Mouse (Mus musculus): ENCODE measurements at regions not wholly inside any gene's neighbourhood (a gene's known extent, or its start where the extent isn't known, plus 50 kb on each side); places are given as distances from the start of the nearest gene placed in this dataset.

DNA sequence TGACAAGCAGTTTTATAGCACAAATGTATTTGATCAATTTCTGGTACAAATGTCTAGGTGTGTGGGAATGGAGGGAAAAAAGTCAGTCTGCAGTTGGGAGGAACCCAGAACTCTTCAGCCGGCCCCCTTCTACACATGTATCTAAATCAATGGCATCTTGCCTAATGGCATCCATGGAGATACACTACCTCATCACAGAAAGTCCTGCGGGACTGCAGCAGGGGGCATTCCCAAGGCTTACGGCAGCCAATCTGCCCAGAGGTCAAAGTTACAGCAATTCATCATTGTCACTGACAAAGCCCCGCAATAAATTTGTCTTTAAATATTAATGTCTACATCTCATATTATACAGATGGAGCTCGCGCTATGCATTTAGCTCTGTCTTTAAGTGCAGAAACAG, 135.7 kb upstream of the Arhgap5 start:
- no peak for DNase-seq

DNA sequence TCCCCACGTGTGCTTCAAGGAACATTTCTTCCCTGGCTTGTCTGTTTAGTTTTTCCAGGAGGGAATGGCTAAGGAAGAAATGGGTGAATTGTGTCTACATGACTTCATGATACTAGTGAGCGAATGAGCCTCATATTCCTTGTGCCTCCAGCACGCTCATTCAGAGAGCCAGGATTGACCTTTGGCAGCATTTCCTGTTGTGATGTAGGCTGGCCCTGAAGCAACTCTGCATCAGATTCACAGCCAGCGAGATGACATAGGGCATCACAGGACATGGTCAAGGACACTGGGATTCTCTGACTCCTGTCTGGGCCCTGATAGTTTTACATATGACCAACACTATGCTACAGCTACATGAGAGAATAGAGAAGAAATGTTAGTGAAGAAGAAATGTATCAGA, 135.3 kb upstream of the Arhgap5 start:
- peak; percentile 22 for DNase-seq

DNA sequence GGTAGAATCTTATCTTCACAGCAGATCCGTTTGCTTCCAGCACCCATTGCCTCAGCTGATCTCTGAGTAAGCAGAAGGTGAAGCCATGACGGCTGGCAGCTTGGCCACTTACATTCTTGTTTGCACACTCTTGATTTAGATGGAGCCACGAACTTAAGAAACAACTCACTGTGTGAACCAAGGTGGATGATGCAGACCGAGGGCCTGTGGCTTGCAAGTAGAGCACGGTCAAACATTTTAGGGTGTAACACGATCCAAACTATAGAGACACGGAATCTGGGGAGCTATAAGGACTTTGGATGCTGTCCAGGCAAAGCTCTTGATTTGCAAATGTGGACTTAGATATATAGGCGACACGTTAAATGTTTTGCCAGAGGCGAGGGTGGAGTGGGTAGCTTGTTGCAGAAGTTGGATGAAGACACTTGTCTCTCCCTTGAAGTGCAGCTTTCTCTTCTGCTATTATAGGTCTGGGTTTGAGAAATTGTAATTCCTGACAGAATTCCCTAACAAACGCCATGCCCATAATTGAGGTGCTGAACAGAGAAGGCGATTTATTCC, 133.5 kb upstream of the Arhgap5 start:
- no peak for DNase-seq

- DNase-seq: no peak
Observed at GRCm38 (mm10) chr12:52375116-52375515, 128.7 kb upstream of the Arhgap5 start.

- no peak for DNase-seq
Observed at GRCm38 (mm10) chr12:52376692-52377462, 126.9 kb upstream of the Arhgap5 start.

GRCm38 (mm10) chr12:52377463-52377848, 126.3 kb upstream of the Arhgap5 start:
- no peak for DNase-seq

GRCm38 (mm10) chr12:52379245-52379644, 124.5 kb upstream of the Arhgap5 start:
- no peak for DNase-seq

DNA sequence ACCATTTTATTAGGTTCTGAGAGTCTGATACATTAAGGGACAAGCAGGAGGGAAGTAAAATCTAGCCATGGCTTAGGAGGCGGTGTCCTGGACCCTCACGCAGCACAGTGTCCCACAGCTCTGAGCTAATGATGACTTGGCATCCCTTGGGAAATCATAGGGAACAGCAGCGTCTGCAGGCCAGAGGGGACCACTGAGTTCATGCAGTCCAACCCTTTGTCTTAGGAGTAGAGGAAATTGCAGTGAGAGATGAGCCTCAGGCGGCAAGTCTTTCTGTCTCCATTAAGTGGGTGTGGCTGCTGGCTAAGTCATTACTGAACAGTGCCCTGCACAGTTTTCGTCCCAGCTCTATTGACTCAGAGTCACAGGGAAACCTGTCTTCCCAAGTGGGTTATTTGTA, 123.8 kb upstream of the Arhgap5 start:
- no peak for DNase-seq

- DNase-seq: no peak
Observed at GRCm38 (mm10) chr12:52381161-52381967, 122.4 kb upstream of the Arhgap5 start.

GRCm38 (mm10) chr12:52381968-52382325, 121.8 kb upstream of the Arhgap5 start:
- no peak for DNase-seq

GRCm38 (mm10) chr12:52382832-52383580, 120.8 kb upstream of the Arhgap5 start:
- DNase-seq: peak; percentile 40

GRCm38 (mm10) chr12:52389552-52389951, 114.2 kb upstream of the Arhgap5 start:
- DNase-seq: no peak

GRCm38 (mm10) chr12:52390242-52390641, 113.5 kb upstream of the Arhgap5 start:
- peak; percentile 33 for DNase-seq

DNA sequence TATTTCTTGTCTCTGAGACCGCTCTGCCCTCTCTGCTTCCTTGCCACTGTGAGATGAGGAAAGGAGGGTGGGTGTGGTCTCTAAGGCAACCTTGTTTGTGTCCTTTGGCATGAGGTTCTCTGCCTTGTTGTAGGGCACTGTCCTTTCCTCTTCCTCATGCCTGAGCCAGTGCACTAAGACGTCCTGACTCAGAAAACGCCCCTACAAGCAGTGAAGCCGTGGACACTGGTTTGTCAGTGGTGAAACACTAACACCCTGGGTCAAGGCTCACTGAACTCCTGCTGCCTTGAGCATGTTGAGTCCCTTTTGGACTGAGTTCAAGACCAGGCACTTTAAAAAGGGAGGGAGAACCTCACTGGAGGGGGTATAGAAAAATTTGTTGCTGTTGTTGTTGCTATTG, 111.1 kb upstream of the Arhgap5 start:
- DNase-seq: no peak

DNA sequence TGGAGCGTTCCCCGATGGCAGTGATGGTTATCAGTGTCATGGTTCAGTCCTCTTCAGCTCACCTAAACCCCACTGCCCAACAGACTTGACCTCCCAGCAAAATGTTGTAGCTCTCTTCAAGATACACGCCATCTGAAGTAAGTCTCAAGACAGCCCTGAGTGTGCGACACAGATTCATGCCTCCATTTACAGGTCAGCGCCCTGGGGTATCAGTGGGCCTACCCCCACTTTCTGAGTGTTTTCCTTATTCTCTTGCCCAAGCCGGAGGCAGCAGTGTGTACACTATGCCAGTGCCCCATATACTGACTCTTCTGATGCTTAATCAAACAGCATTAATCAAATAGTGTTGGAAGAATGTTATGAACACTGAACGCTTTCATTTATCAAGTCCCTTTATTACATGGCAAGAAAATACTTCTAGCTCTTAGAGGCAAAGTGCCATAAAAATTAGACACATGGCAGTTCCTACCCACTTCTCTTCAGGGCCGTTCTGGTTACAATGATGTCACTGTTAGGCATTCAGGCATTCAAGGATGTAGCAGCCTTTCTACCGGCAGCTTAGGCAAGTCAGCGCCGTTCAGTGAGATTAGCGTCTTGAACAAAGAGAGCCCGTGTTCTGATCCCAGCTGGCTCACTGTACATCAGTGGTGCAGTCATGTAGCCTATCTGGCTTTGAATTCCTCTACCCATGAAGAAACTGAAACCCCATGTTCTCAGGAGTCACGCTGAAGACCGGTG, 109.6 kb upstream of the Arhgap5 start:
- DNase-seq: peak; percentile 2

GRCm38 (mm10) chr12:52394719-52395062, 109.1 kb upstream of the Arhgap5 start:
- DNase-seq: no peak

GRCm38 (mm10) chr12:52395111-52395510, 108.7 kb upstream of the Arhgap5 start:
- peak; percentile 3 for DNase-seq

DNA sequence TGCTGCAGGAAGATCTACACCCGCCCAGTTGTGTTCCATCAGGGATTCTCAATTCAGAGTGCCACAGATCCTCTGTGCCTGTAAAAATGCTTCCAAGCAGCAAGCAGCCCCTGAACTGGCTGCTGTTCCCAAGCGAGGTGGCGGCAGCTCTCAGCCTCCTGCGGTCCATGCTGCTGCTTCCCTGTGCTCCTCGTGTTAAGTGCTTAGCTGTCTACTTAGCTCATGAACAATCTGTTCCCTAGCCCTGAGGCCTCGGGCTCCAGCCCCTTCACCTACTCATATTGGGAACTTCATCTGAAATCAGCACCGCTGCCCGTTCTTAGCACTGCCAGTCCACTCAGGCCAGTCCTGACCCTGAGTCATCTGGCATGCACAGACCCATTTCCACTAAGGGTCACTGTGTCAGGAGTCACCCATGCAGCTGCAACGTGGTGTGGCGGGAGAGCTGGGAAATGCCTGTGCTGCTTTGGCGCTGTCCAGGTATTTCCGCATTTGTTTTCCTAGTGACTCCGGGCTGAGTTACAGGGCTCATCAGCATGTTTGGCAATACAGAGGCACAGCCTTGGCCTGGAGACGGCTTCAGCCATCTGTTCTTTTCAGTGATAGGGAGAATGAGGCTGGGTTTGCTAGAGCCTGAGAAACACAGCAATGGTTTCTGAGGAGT, 107.5 kb upstream of the Arhgap5 start:
- peak; percentile 38 for DNase-seq

- peak; percentile 15 for DNase-seq
Observed at GRCm38 (mm10) chr12:52397718-52398510, 105.9 kb upstream of the Arhgap5 start.

DNA sequence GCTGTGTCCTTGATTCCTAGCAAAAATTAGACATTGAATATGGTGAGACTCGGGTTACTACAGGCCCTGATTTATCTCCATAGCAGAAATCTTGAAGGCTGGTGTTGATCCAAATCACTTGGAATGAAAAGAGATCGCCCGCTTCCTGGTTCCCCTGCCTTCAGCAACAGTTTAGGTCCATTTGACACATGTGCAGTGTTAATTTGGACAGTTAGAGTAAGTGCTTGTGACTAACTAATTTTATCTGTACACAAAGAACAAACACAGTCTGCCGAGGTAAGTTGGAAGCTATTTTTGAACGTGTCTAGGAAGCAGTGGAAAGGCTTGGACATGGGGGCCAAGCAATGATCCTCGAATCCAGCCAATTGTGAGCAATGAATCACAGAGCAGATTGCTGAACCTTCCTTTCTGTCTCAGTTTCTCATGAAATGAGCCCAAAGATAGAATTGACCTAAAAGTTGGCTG, 105.2 kb upstream of the Arhgap5 start:
- peak; percentile 3 for DNase-seq

GRCm38 (mm10) chr12:52400099-52400498, 103.7 kb upstream of the Arhgap5 start:
- DNase-seq: peak; percentile 2

Data from kidney, postnatal 10 days (tissue).